Mouse (Mus musculus) brain, embryonic 14.5 days (tissue): ENCODE measurements around the gene 2010003K11Rik. TPM values are rescaled to one million over a fixed set of nuclear protein-coding genes. Genes with fewer than 3 reads are reported as not detected.

Experiments
- DNase-seq: peaks from one replicate; pipeline ENCODE4 v3.0.0-alpha.2; 2011; ENCODE audit warnings: low read depth
- CTCF ChIP-seq: fragments of 200-500 bp; IDR thresholded peaks from 2 replicates; pipeline ENCODE4 v1.5.1; 2012; ENCODE audit warnings: inconsistent platforms, mild to moderate bottlenecking, moderate library complexity, borderline replicate concordance; ENCODE audit not compliant: insufficient read depth, insufficient read length; ENCODE audit errors: extremely low read depth
- POLR2A ChIP-seq: fragments of 200-500 bp; IDR thresholded peaks from 2 replicates; pipeline ENCODE4 v1.6.1; 2012; ENCODE audit warnings: mild to moderate bottlenecking, inconsistent platforms, borderline replicate concordance; ENCODE audit not compliant: poor library complexity, insufficient read depth, insufficient read length, severe bottlenecking; ENCODE audit errors: extremely low read depth
- polyA plus RNA-seq: library from polyadenylated mRNA; depleted of rRNA; stranded (reverse); fragments of >200 nt; gene quantifications from 2 replicates; pipeline ENCODE4 v1.2.3, GENCODE M21; 2012

Gene 2010003K11Rik
- polyA plus RNA-seq, 1 experiment = not detected

DNA sequence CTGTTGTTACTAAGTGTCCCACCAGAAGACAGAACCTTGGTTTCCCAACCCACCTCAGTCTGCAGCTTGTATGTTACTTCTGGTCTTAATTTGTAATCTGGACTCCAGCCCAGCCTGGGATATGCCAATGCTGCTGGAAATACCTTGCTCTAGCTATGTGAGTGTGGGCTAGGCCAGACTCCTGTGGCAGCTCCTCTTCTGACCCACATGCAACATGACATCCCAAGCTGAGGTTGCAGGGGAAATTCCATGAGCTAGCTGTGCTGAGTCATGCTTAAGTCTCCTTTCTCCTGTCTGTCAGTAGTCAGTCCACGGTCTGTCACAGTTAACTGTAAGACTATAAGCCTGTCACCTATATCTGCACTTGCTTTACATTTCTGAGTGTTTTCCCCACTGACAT is 19.1 kb upstream of the 2010003K11Rik start:
- no peak for TF ChIP-seq CTCF
- no peak for TF ChIP-seq POLR2A

DNA sequence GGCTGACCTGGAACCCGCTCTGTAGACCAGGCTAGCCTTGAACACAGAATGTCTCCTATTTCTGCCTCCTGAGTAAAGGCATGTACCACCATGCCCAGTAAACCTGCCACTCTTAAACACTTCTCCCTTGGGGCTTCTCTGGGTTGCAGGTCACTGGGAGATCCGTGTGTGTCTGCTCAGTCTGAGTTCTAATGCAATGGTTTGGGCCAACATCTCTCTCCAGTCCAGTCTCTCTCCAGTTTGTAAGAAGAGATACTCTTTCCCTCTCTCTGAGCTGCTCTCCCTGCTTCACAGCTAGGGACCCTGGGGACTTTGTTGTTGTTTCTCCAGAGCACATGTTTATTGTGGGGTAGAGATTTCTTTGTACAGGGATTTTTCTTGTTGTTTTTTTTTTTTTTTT is 17.9 kb upstream of the 2010003K11Rik start:
- TF ChIP-seq CTCF (no peak), POLR2A (no peak)
- DNase-seq = no peak

More for the DNA sequence above, 19.1 kb upstream of the 2010003K11Rik start:
- DNase-seq = no peak

GRCm38 (mm10) chr19:4515746-4516145 is 17.4 kb upstream of the 2010003K11Rik start:
- TF ChIP-seq CTCF (no peak), POLR2A (no peak)
- DNase-seq = peak; percentile 65

DNA sequence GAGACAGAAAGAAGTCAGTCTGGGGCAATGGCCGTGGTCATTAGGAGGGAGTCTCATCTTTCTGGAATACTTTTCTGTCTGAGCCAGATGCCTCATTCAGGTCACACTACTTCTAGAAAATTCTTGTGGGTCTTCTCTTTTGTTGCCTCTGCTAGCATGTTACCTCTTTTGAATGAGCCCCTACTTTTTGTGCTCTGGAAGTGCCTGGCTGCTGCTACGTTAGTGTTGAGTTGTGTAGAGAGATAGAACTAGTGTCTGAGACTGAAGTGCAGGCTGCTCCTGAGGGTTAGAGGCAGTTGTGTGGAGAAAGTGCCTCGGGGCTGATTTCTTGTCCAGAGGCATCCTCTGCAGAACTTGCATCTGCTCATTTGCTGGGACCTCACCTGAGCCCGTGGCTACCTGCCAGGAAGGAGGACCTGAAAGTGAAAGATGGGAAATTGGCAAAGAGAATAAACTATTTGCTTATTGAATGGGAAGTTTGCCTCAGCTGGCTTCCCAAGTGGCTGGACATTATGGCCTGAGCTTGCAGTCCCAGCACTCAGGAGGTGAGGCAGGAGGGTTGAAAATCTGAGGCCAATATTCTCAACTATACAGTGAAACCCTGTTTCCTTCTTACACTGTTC is 15.0 kb upstream of the 2010003K11Rik start:
- no peak for DNase-seq
- no peak for TF ChIP-seq CTCF
- TF ChIP-seq POLR2A = no peak

- DNase-seq = no peak
- TF ChIP-seq CTCF (no peak), POLR2A (no peak)
Measured at GRCm38 (mm10) chr19:4511116-4511841, 12.9 kb upstream of the 2010003K11Rik start.

- TF ChIP-seq CTCF = no peak
- peak; percentile 64; the same call in 1 of the 2 replicates for TF ChIP-seq POLR2A
- DNase-seq = peak; percentile 100
Measured at GRCm38 (mm10) chr19:4509986-4510963, 11.9 kb upstream of the 2010003K11Rik start, which contains the start of gene Pcx. Pcx (plus strand) TSS chr19:4510472.

GRCm38 (mm10) chr19:4507746-4508145 is 9.4 kb upstream of the 2010003K11Rik start:
- DNase-seq = no peak
- no peak for TF ChIP-seq CTCF

GRCm38 (mm10) chr19:4504830-4505229 is 6.4 kb upstream of the 2010003K11Rik start:
- DNase-seq = no peak
- TF ChIP-seq POLR2A (no peak), CTCF (no peak)

DNA sequence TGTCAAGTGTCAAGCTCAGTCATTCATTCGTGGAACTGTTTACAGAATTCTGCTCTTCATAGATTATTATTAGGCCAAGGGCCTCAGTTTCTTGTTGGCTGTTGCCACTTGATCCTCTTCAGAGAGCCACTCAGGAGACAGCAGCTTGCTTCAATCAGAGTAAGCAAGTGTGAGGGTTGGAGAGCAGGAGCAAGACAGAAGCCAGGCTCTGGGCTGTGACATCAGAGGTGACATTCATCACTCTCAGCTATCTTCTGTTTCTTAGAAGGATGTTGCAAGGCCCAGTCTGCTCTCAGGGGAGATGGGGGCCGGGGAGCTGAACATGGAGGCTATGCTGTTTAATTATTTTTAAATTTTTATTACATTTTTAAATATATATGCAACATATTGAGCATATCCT is 4.3 kb upstream of the 2010003K11Rik start:
- DNase-seq = no peak
- TF ChIP-seq POLR2A (no peak), CTCF (no peak)

GRCm38 (mm10) chr19:4497263-4497973 is 965 bp downstream of the 2010003K11Rik start:
- peak; percentile 86 for DNase-seq
- TF ChIP-seq CTCF (peak; percentile 91), POLR2A (no peak)
